In the genomic region with DNA sequence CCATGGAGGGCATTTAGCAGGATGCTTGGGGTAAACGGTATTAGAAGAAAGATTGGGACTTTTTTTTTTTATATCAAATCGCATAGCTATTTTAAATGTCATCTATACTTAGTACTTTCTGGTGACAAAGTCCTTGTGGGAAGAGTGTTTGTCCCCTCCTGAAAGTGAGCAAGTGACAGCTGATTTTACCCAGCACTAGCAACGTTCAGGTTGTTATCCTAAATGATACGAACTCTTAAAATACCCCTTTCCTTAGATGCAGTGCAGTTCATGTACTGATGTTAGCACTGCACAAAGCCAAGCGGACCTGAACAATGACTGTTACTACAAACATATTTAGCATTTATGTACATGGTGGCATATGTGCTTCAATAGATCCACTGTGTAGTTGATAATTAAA, we compare ENCODE assay signal across 28 mouse cellular contexts. TPM values are rescaled to one million over a fixed set of nuclear protein-coding genes. Genes with fewer than 3 reads are reported as not detected.
DNase-seq lines count a peak whose midpoint lies in the region; ATAC-seq lines count a peak whose summit lies in the region.
"Had no signal": no experiment of that assay in that cellular context is flagged by ENCODE, and none has a peak within 500 bp of the region (broad histone marks: within the 10 kb centered on the region; RNA-seq: fewer than 3 reads in every experiment).

No protein-coding gene starts in this region.

- peak overlapping the region; percentile 70; the same call in 1 of the 2 replicates for H3K27ac ChIP-seq in heart, embryonic 10.5 days
- H3K27ac ChIP-seq in heart, embryonic 13.5 days (replicated peaks): peak overlapping the region; percentile 96
- H3K27ac ChIP-seq in heart, embryonic 16.5 days (ENCODE audit: low read length): peak overlapping the region; percentile 89
- H3K27ac ChIP-seq in hindbrain, embryonic 12.5 days: no peak overlapping the region
- H3K27ac ChIP-seq: embryonic facial prominence, embryonic 12.5 days; embryonic facial prominence, embryonic 15.5 days; gastrocnemius, adult 2 months; hindbrain, embryonic 13.5 days; intestine, embryonic 15.5 days; kidney, embryonic 15.5 days had no signal

- 49% methylated on average over 5 of the region's 5 CpGs for WGBS in heart, embryonic 10.5 days
- WGBS in heart, embryonic 13.5 days: 40% methylated on average over 5 of the region's 5 CpGs
- WGBS in heart, embryonic 16.5 days: 36% methylated on average over 5 of the region's 5 CpGs
- 93% methylated on average over 5 of the region's 5 CpGs for WGBS in hindbrain, embryonic 12.5 days

- H3K4me1 ChIP-seq in heart, embryonic 10.5 days: peaks cover 41% of the 10 kb centered on the region
- peaks cover 73% of the 10 kb centered on the region for H3K4me1 ChIP-seq in heart, embryonic 13.5 days
- H3K4me1 ChIP-seq in heart, embryonic 16.5 days (ENCODE audit: control insufficient read depth, insufficient read depth, low read length): peaks cover 47% of the 10 kb centered on the region
- H3K4me1 ChIP-seq in hindbrain, embryonic 12.5 days: peaks cover 20% of the 10 kb centered on the region

- H3K36me3 ChIP-seq in heart, embryonic 10.5 days: no peaks in the 10 kb centered on the region
- no peaks in the 10 kb centered on the region for H3K36me3 ChIP-seq in heart, embryonic 13.5 days
- H3K36me3 ChIP-seq in heart, embryonic 16.5 days (ENCODE audit: control insufficient read depth, insufficient read depth): no peaks in the 10 kb centered on the region
- H3K36me3 ChIP-seq in hindbrain, embryonic 12.5 days: no peaks in the 10 kb centered on the region
- H3K36me3 ChIP-seq: embryonic facial prominence, embryonic 12.5 days; embryonic facial prominence, embryonic 15.5 days; G1E; hindbrain, embryonic 13.5 days; intestine, embryonic 15.5 days; kidney, embryonic 15.5 days had no signal

- peaks cover 6% of the 10 kb centered on the region; the same call in 1 of the 2 replicates for H3K27me3 ChIP-seq in heart, embryonic 10.5 days (ENCODE audit: insufficient read depth, poor library complexity, severe bottlenecking)
- no peaks in the 10 kb centered on the region for H3K27me3 ChIP-seq in heart, embryonic 13.5 days (replicated peaks)
- H3K27me3 ChIP-seq in heart, embryonic 16.5 days (ENCODE audit: control insufficient read depth, insufficient read depth, low read length): no peaks in the 10 kb centered on the region
- peaks cover 34% of the 10 kb centered on the region for H3K27me3 ChIP-seq in hindbrain, embryonic 12.5 days
- H3K27me3 ChIP-seq: CH12.LX; intestine, embryonic 15.5 days; Patski had no signal

- no peak overlapping the region for H3K9ac ChIP-seq in heart, embryonic 13.5 days
- no peak overlapping the region for H3K9ac ChIP-seq in heart, embryonic 16.5 days (ENCODE audit: low read length)
- H3K9ac ChIP-seq in hindbrain, embryonic 12.5 days: no peak overlapping the region
- H3K9ac ChIP-seq: embryonic facial prominence, embryonic 12.5 days; embryonic facial prominence, embryonic 15.5 days; forebrain, postnatal 0 days; hindbrain, embryonic 13.5 days; intestine, embryonic 15.5 days; kidney, embryonic 15.5 days had no signal

- no peak overlapping the region for H3K4me2 ChIP-seq in heart, embryonic 13.5 days
- no peak overlapping the region for H3K4me2 ChIP-seq in heart, embryonic 16.5 days (ENCODE audit: low read depth, low read length)
- no peak overlapping the region for H3K4me2 ChIP-seq in hindbrain, embryonic 12.5 days (replicated peaks)
- H3K4me2 ChIP-seq: embryonic facial prominence, embryonic 12.5 days; embryonic facial prominence, embryonic 15.5 days; hindbrain, embryonic 13.5 days; intestine, embryonic 15.5 days; kidney, embryonic 15.5 days had no signal

- no peak for DNase-seq in heart, embryonic 10.5 days (ENCODE audit: low spot score)
- no peak for DNase-seq in heart, postnatal 25 days (ENCODE audit: low spot score)
- no peak for DNase-seq in heart, adult 8-10 months (ENCODE audit: low spot score)
- DNase-seq in heart, postnatal 10 days: peak; percentile 38 to 40
- DNase-seq: adrenal gland, postnatal 10 days; adrenal gland, postnatal 36 days; B cell, adult 2 months; cerebellum, adult 18-20 months; cerebellum, adult 9-11 months; cerebellum, postnatal 25 days; forebrain, postnatal 0 days; gastrocnemius, adult 2 months; gastrocnemius, postnatal 14 days; kidney, adult 11 months; kidney, adult 8-10 months had no signal

- H3K9me3 ChIP-seq in heart, embryonic 10.5 days: no peaks in the 10 kb centered on the region
- H3K9me3 ChIP-seq in heart, embryonic 13.5 days: no peaks in the 10 kb centered on the region
- H3K9me3 ChIP-seq in heart, embryonic 16.5 days (replicated peaks; ENCODE audit: control insufficient read depth, low read length): no peaks in the 10 kb centered on the region
- no peaks in the 10 kb centered on the region for H3K9me3 ChIP-seq in hindbrain, embryonic 12.5 days (replicated peaks)
- H3K9me3 ChIP-seq: embryonic facial prominence, embryonic 12.5 days; embryonic facial prominence, embryonic 15.5 days; G1E; hindbrain, embryonic 13.5 days; intestine, embryonic 15.5 days; kidney, embryonic 15.5 days had no signal

- no peak for ATAC-seq in heart, embryonic 13.5 days (ENCODE audit: extremely low read depth, insufficient number of reproducible peaks, low FRiP score, low TSS enrichment)
- peak; percentile 63 for ATAC-seq in heart, embryonic 16.5 days (replicated peaks; ENCODE audit: extremely low read depth, insufficient read depth, low FRiP score)
- ATAC-seq in hindbrain, embryonic 12.5 days (ENCODE audit: low FRiP score): no peak
- ATAC-seq: forebrain, embryonic 14.5 days; forebrain, postnatal 0 days; hindbrain, embryonic 16.5 days; intestine, embryonic 15.5 days; Patski had no signal

- H3K4me3 ChIP-seq in heart, embryonic 10.5 days: no peak overlapping the region
- H3K4me3 ChIP-seq in heart, embryonic 13.5 days: no peak overlapping the region
- H3K4me3 ChIP-seq in heart, embryonic 16.5 days (ENCODE audit: low read length): no peak overlapping the region
- no peak overlapping the region for H3K4me3 ChIP-seq in hindbrain, embryonic 12.5 days
- H3K4me3 ChIP-seq: embryonic facial prominence, embryonic 12.5 days; embryonic facial prominence, embryonic 15.5 days; gastrocnemius, adult 2 months; hindbrain, embryonic 13.5 days; intestine, embryonic 15.5 days; kidney, embryonic 15.5 days had no signal

- intact Hi-C loops in heart, postnatal 25 days (cut with DNase I): no loop called here
- intact Hi-C loops in heart, postnatal 10 days (cut with DNase I): no loop called here

RNA-seq across cellular contexts. Expression of a gene that starts 20.9 kb away (rescaled TPM):
- polyA plus RNA-seq in heart, embryonic 10.5 days (2016; fragmentation: Nextera tagmentation; extraction: Ambion mirVana): 3.1 and 3.4 TPM in 2 replicates
- total RNA-seq in heart, postnatal 25 days (2021): 10 to 100 TPM; 18.1 to 21.5 TPM
- 4.8 and 5.4 TPM in 2 replicates for polyA plus RNA-seq in heart, embryonic 13.5 days (2015; fragmentation: Nextera tagmentation; extraction: Ambion mirVana)
- 10 to 100 TPM; 16.7 to 21.8 (median 19.0) TPM for total RNA-seq in heart, adult 8-10 months (2022)
- polyA plus RNA-seq in heart, embryonic 16.5 days (2015; fragmentation: Nextera tagmentation; extraction: Ambion mirVana): 10.2 and 10.3 TPM in 2 replicates
- 10 to 100 TPM; 27.4 to 29.0 TPM for total RNA-seq in heart, postnatal 10 days (2021)
- 1.4 and 2.0 TPM in 2 replicates for polyA plus RNA-seq in hindbrain, embryonic 12.5 days (2016; fragmentation: Nextera tagmentation; extraction: Ambion mirVana)

RNA-seq across cellular contexts. Expression of a gene that starts 29.0 kb away (rescaled TPM):
- 43.3 and 55.7 TPM in 2 replicates for polyA plus RNA-seq in heart, embryonic 10.5 days (2016; fragmentation: Nextera tagmentation; extraction: Ambion mirVana)
- total RNA-seq in heart, postnatal 25 days (2021): 10 to 100 TPM; 16.8 to 18.1 TPM
- 35.4 and 44.6 TPM in 2 replicates for polyA plus RNA-seq in heart, embryonic 13.5 days (2015; fragmentation: Nextera tagmentation; extraction: Ambion mirVana)
- total RNA-seq in heart, adult 8-10 months (2022): 10 to 100 TPM; 13.2 to 21.6 (median 18.0) TPM
- polyA plus RNA-seq in heart, embryonic 16.5 days (2015; fragmentation: Nextera tagmentation; extraction: Ambion mirVana): 39.6 and 45.5 TPM in 2 replicates
- total RNA-seq in heart, postnatal 10 days (2021): 10 to 100 TPM; 22.6 to 23.1 TPM
- polyA plus RNA-seq in hindbrain, embryonic 12.5 days (2016; fragmentation: Nextera tagmentation; extraction: Ambion mirVana): 61.4 and 64.3 TPM in 2 replicates

RNA-seq across cellular contexts. Expression of a gene that starts 44.2 kb away (rescaled TPM):
- 39.1 and 41.1 TPM in 2 replicates for polyA plus RNA-seq in heart, embryonic 10.5 days (2016; fragmentation: Nextera tagmentation; extraction: Ambion mirVana)
- total RNA-seq in heart, postnatal 25 days (2021): 10 to 100 TPM; 18.1 to 20.4 TPM
- polyA plus RNA-seq in heart, embryonic 13.5 days (2015; fragmentation: Nextera tagmentation; extraction: Ambion mirVana): 35.1 and 36.0 TPM in 2 replicates
- total RNA-seq in heart, adult 8-10 months (2022): 10 to 100 TPM; 14.9 to 17.6 (median 16.5) TPM
- 41.8 and 49.1 TPM in 2 replicates for polyA plus RNA-seq in heart, embryonic 16.5 days (2015; fragmentation: Nextera tagmentation; extraction: Ambion mirVana)
- 10 to 100 TPM; 23.8 to 25.8 TPM for total RNA-seq in heart, postnatal 10 days (2021)
- polyA plus RNA-seq in hindbrain, embryonic 12.5 days (2016; fragmentation: Nextera tagmentation; extraction: Ambion mirVana): 52.0 and 52.5 TPM in 2 replicates

Comparison
In these comparisons a context has a peak if more than half of its experiments do, and no peak if none do; other contexts are left out.
1. DNase-seq: peak in heart, postnatal 10 days (2 of 2); none in heart, embryonic 10.5 days (single experiment), heart, postnatal 25 days (single experiment) and heart, adult 8-10 months (single experiment).